Mouse (Mus musculus) heart, embryonic 16.5 days (tissue): ENCODE results near the gene Zbtb17. TPM values are rescaled to one million over a fixed set of nuclear protein-coding genes. Genes with fewer than 3 reads are reported as not detected.

Experiments used
- ATAC-seq: fragments of 200-750 bp; cut with Nextera tagmentation; replicated peaks from 2 replicates; pipeline ENCODE4 v1.8.0; 2017; ENCODE audit warnings: moderate number of reproducible peaks; ENCODE audit not compliant: insufficient read depth, low FRiP score; ENCODE audit errors: extremely low read depth
- H3K27ac ChIP-seq: fragments of 300-500 bp; sonication (generic); 2 replicates; pipeline ENCODE4 v1.5.1; 2014; ENCODE audit warnings: mild to moderate bottlenecking, low read length, control low read depth, moderate library complexity
- H3K27me3 ChIP-seq: fragments of 300-500 bp; sonication (generic); 2 replicates; pipeline ENCODE4 v1.6.1; 2014; ENCODE audit warnings: low read length, mixed read lengths; ENCODE audit not compliant: control insufficient read depth, insufficient read depth
- H3K36me3 ChIP-seq: fragments of 300-500 bp; sonication (generic); 2 replicates; pipeline ENCODE4 v1.6.1; 2014; ENCODE audit not compliant: control insufficient read depth, insufficient read depth
- H3K4me1 ChIP-seq: fragments of 300-500 bp; sonication (generic); 2 replicates; pipeline ENCODE4 v1.6.1; 2014; ENCODE audit warnings: low read length, mixed read lengths; ENCODE audit not compliant: control insufficient read depth, insufficient read depth
- H3K4me2 ChIP-seq: fragments of 300-500 bp; sonication (generic); 2 replicates; pipeline ENCODE4 v1.6.1; 2014; ENCODE audit warnings: low read depth, mild to moderate bottlenecking, control low read depth, low read length
- H3K4me3 ChIP-seq: fragments of 300-500 bp; sonication (generic); 2 replicates; pipeline ENCODE4 v1.5.1; 2014; ENCODE audit warnings: mild to moderate bottlenecking, control low read depth, low read length
- H3K9ac ChIP-seq: fragments of 300-500 bp; sonication (generic); 2 replicates; pipeline ENCODE4 v1.6.1; 2014; ENCODE audit warnings: low read length, control low read depth
- H3K9me3 ChIP-seq: fragments of 300-500 bp; sonication (generic); replicated peaks from 2 replicates; pipeline ENCODE4 v1.6.1; 2016; ENCODE audit warnings: low read length; ENCODE audit not compliant: control insufficient read depth
- WGBS: fragments of 180-500 bp; shearing (Covaris S2); extraction: QIAGEN DNeasy Blood & Tissue Kit; methylation state at CpG from one replicate; pipeline ENCODE4 v1.1.7; 2014; 5-methylcytosine and 5-hydroxymethylcytosine counted together
- polyA plus RNA-seq: library from polyadenylated mRNA; unstranded; fragments of >200 nt; fragmentation: Nextera tagmentation; extraction: Ambion mirVana; gene quantifications from 2 replicates; pipeline ENCODE4 v1.2.1, GENCODE M21; 2015

Gene Zbtb17
- polyA plus RNA-seq, 1 experiment from 2014 or later: 22.2 TPM

GRCm38 (mm10) chr4:141514179-141514641 lies 69.8 kb downstream of the Zbtb17 start:
- Histone ChIP-seq H3K9ac (no peak overlapping the region), H3K27ac (0 out of 2 replicates have a peak overlapping the region, but pooled peaks have one; percentile 7), H3K9me3 (no peaks in the 10 kb centered on the region), H3K36me3 (peaks cover 12% of the 10 kb centered on the region; the same call in 1 of the 2 replicates), H3K4me3 (no peak overlapping the region), H3K27me3 (no peaks in the 10 kb centered on the region), H3K4me2 (no peak overlapping the region), H3K4me1 (peaks cover 15% of the 10 kb centered on the region)
- WGBS: 32% methylated on average over 12 of the region's 12 CpGs
- no peak; the same call in 1 of the 2 replicates for ATAC-seq

Other genes starting within 250 kb of the Zbtb17 start
- 2.4 and 3.6 TPM in 2 replicates for gene Rsg1, start 230.7 kb upstream of the Zbtb17 start, polyA plus RNA-seq
- gene Arhgef19, start 205.2 kb upstream of the Zbtb17 start, polyA plus RNA-seq: 2.3 and 4.0 TPM in 2 replicates
- 3.1 and 3.9 TPM in 2 replicates for gene Epha2, start 143.4 kb upstream of the Zbtb17 start, polyA plus RNA-seq
- gene Fam131c, start 76.4 kb upstream of the Zbtb17 start, polyA plus RNA-seq: 0.58 and 0.87 TPM in 2 replicates
- 0.11 TPM in 1 of 2 replicates, not detected in the other for gene Clcnka, start 45.9 kb upstream of the Zbtb17 start, polyA plus RNA-seq
- gene Clcnkb, start 28.6 kb upstream of the Zbtb17 start, polyA plus RNA-seq: 0.34 and 0.49 TPM in 2 replicates
- 224 and 293 TPM in 2 replicates for gene Hspb7, start 23.9 kb upstream of the Zbtb17 start, polyA plus RNA-seq
- gene Srarp, start 8.5 kb upstream of the Zbtb17 start, polyA plus RNA-seq: not detected in 2 replicates
- 5.2 and 7.1 TPM in 2 replicates for gene Spen, start 93.9 kb downstream of the Zbtb17 start, polyA plus RNA-seq
- 46.9 and 49.7 TPM in 2 replicates for gene Fblim1, start 161.4 kb downstream of the Zbtb17 start, polyA plus RNA-seq
- gene Tmem82, start 174.0 kb downstream of the Zbtb17 start, polyA plus RNA-seq: 1.1 and 1.7 TPM in 2 replicates
- 1.3 TPM in 2 replicates for gene Slc25a34, start 179.2 kb downstream of the Zbtb17 start, polyA plus RNA-seq
- 4.9 and 6.2 TPM in 2 replicates for gene Plekhm2, start 220.2 kb downstream of the Zbtb17 start, polyA plus RNA-seq
- 0.21 TPM in 1 of 2 replicates, not detected in the other for gene Rsc1a1, start 240.9 kb downstream of the Zbtb17 start, polyA plus RNA-seq